Mouse (Mus musculus): ENCODE results near the gene Emp2.

The Emp2 gene

GRCm38 (mm10) chr16:10236601-10237000 is 77.2 kb downstream of the Emp2 start:
- DNase-seq (ENCODE audit: low read depth, low spot score), result no peak
